Mouse (Mus musculus): Measurements from ENCODE around the gene Capn5.

Capn5 gene

DNA sequence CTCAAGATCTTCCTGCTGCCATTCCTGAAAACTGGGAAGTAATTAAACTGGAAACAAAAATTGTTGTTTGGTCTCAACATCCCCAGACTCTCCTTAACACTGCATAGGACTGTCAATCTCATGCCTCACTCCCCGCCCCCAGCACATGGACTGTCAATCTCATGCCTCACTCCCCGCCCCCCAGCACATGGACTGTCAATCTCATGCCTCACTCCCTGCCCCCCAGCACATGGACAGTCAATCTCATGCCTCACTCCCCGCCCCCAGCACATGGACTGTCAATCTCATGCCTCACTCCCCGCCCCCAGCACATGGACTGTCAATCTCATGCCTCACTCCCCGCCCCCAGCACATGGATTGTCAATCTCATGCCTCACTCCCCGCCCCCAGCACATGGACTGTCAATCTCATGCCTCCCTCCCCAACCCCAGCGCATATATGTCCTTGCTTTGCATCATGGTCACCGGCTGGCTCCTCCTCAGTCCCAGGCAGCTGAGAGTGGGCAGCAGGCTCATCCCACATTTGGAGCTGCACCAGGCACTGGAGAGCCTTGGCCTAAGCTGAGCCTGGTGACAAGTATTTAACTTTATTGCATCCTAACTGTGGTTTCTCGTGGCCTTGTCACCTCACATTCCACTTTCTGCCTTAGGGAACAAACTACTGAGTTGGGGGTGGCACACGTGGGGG, 29.2 kb downstream of the Capn5 start:
- DNase-seq (ENCODE audit: low spot score in 2 of 2): no peak

DNA sequence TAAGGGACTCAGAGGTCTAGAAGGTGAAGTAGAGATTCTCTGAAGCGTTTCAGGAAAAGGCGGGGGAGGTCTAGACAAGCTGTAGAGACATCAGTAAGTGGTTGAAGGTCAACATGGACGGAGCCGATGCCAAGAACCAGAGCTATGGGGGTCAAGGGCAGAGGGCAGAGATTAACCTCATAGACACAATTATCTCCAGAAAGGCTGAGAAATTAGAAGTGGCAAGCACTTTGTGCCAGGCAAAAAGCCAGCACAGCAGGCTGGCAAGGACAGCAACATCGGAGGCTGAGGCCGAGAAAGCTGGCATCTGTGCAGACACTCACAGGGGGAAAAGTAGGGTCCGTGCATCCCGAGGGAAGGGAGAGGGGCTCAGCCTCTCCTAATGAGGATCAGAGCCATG, 30.3 kb downstream of the Capn5 start:
- DNase-seq (ENCODE audit: low spot score in 2 of 2): no peak

DNA sequence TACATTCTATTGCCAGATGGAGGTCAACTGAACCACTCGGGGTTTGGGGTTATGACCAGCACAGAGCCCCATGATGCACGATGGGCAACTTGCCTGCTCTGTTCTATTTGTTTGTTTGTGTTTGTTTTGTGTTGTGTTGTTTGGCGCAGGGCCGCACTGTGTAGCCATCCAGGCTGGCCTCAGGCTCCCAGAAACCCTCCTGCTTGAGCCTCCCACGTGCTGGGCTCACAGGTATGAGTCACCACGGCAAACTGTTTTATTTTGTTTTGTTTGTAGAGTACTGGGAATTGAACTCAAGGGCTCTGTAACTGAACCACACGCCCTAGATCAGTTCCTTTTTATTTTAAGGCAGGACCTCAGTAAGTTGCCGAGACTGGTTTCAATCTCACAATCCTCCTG, 31.6 kb downstream of the Capn5 start:
- no peak for DNase-seq (ENCODE audit: low spot score in 2 of 2)

DNA sequence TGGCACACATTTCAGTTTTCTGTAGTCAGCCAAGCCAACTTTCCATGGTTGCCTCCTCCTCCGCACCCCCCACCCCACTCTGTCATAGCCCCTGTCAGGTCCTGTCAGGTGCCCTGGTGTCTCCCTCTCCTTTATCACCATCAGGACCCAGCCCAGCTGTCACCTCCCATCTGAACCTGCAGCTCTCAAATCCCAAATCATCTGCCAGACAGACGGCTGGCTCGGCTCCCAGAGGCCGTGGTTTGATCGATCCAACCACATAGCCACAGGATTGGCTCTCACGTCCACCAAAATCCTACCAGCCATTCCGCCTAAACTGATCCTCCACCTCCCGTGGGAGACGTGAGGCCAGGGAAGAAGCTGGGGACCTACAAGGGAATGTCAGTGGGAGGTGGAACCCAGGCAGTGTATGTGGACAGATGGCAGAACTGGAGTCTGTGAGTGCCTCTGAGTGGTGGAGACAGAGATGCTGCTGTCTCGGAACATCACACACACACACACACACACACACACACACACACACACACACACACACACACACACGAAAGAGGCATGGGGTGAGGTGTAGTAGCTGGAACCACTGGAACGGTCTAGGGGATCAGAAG, 32.1 kb downstream of the Capn5 start:
- no peak for DNase-seq (ENCODE audit: low spot score in 2 of 2)

DNA sequence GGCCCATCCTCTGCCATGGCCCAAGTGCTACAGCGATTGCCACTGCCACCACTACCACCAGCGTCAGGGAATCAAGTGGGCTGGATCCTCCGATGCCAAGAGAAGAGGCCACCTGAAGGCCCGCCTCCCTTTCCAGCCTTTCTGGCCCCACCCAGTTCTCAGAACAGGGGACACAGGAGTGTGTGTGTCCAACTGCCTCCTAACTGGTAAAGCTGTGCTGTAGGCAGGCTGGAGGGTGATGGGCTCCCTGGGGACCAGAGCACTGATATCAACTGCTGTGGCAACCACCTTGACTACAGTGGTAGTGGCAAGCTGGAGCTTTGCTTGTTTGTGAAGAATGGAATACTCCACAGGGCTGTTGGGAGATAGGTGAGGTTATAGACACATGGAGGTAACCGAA, 32.7 kb downstream of the Capn5 start, which contains the start of gene Omp:
Gene Omp, minus strand, starts transcription at position 101 of the 400 bp plus-strand sequence.
- DNase-seq (ENCODE audit: low spot score in 2 of 2): no peak

DNA sequence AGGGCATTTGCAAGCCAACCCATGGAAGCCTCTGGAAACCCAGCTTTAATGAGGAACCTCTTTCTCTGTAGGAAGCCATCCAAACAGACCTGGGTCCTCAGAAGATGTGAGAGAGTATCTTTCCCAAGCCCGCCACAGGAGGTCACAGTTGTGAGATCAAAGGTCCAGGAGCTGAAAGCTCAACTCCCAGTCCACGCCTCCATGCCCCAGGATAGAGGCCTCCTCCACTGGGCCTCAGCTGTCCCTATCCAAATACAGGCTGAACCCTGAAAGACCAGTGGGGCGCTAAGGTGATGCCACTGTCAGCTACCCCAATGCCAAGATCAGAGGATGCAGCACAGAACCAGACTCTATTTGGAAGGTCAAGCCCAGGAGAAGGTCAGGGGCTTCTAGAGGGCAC, 35.4 kb downstream of the Capn5 start:
- DNase-seq (ENCODE audit: low spot score in 2 of 2): no peak

DNA sequence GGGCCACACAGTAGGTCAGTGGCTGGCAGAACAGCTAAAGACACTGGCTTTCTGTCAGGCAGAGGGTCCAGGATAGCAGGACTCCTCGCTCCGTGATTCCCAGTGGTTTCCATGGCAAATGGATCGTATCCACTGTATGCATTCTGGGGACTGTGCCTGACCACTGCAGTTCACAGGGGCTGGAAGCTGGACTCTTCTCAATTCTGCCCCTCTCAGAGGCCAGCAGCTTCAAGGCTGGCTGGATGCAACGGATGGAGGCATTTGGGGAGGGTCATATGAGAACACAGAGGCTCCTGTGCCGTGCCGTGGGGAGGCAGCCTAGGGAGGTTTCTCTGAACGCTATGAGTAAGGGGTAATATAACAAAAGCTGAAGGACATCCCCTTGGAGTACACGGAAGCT, 35.8 kb downstream of the Capn5 start:
- no peak for DNase-seq (ENCODE audit: low spot score in 2 of 2)

DNA sequence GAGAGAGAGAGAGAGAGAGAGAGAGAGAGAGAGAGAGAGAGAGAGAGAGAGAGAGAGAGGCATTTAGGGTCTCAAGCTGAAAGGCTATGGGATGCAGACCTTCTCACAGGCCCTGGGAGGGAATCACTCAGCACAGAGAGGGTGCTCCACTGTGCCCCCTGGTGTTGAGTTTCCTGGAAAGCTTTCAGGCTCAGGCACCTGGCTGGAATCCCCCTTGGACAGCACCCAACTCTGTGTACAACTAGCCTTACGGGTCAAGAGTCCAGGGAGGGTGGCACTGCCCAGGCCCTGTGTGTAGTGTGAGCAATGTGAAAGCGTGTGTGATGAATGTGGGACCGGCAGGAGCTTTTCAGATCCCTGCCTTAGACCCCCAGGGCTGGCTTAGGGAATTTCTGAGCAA, 36.9 kb downstream of the Capn5 start:
- no peak for DNase-seq (ENCODE audit: low spot score in 2 of 2)

DNA sequence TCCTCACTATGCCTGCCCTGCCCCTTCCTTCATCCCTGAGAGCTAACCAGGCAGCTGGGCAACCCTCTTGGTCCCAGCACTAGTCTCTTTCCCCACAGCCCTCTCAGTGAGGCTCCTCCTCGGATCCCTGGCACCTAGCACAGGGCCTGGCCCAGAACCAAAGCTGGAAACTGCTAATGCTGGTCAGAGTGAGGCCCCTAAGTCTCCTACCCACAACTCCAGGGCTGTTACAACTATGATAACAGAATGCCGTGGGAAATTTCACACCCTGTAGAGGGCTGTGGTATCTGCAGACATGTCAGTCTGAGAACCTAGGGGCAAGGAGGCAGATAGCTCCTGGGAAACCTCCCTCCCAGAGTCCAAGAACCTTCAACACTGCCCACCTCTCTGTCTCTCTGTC, 37.5 kb downstream of the Capn5 start:
- DNase-seq (ENCODE audit: low spot score in 2 of 2): no peak

DNA sequence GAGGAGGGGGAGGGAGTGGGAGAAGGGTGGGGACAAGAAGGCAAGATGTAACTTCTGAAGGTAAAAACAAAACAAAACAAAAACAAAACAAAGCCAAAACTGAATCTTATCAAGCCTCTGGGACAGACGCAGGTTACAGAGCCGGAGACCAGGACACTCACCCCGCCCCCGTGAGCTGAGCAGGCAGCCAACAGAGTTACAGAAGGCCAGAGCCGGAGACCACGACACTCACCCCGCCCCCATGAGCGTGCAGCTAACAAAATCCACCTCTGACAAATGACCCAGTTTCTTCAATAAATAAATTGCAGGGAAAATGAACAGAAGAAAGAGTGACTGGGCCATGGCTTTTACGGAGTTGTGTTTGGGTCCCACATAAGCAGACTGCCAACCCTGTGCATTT, 38.9 kb downstream of the Capn5 start:
- DNase-seq (ENCODE audit: low spot score in 2 of 2): no peak

DNA sequence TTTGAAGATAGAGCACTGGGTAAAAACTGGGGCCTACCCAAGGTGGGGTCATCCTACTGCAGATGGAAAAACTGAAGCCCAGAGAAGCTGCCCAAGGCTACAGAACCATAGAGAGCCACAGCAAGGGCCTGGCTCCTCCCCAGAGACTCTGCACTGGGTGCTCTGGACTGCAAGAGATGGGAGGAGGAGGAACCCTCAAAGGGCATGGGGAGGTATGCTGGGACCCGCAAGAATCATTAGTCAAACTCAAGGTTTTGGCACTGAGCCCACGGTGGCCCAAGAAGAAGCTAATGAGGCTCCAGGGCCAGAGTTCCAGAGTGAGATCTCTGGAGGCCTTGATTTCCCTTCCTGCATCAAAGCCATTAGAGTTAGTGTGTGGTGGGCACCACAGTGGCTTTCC, 40.1 kb downstream of the Capn5 start:
- no peak for DNase-seq (ENCODE audit: low spot score in 2 of 2)

DNA sequence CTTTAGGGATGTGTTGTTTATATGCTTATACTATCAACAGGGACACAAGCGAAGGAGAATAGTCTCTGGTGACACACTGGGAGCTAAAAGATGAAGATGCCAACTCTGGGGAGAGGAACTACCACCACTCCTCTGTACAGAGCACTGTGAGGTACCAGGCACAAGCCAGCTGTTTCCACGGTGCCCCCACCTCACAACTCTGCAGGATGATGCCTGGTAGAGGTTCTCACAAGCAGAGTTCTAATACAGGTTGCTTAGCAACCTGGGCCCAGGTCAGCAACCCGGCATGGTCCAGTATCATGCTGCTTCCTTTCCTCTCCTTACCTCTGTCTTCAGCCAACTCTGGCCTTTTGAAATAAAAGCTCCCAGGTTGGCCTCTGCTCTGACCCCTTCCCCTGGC, 40.5 kb downstream of the Capn5 start:
- DNase-seq (ENCODE audit: low spot score in 2 of 2): no peak

DNA sequence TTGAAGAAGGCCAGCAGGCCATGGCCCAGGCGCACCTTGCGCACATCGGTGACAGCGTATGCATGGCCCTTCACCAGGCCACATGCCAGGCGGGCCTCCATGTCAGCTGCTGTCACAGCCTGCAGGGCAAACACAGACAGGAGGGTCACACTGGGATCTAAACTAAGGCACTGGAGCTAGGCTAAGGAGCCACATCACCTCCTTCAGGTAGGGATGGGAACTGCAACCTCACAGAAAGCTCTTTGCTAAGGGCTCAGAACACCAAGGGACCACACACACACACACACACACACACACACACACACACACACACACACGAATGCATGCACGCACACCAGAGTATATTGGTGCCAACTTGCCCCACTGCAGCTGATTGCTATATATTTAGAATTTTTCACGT, 46.3 kb downstream of the Capn5 start:
- no peak for DNase-seq (ENCODE audit: low spot score in 2 of 2)

DNA sequence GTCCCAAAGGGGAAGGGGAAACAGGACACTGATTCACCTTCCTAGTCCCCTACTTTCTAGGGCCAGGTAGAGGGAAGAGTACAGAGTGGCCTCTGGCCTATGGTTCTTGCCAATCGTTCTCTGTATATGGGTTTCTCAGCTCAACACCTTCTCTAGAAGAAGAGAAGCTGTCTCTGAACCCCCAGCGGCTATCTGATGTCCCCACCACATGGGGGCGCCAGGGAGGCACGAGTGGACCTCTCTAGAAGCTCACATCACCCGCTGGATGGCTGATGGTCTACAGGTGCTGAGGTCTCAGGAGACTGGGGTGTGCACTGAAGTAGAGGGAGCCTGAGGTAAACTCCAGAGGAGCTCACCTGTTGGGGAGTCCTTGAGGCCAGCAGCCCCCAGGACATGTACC, 52.6 kb downstream of the Capn5 start:
- peak in 1 of 2 experiments; percentile 49 for DNase-seq (ENCODE audit: low spot score in 2 of 2)

DNA sequence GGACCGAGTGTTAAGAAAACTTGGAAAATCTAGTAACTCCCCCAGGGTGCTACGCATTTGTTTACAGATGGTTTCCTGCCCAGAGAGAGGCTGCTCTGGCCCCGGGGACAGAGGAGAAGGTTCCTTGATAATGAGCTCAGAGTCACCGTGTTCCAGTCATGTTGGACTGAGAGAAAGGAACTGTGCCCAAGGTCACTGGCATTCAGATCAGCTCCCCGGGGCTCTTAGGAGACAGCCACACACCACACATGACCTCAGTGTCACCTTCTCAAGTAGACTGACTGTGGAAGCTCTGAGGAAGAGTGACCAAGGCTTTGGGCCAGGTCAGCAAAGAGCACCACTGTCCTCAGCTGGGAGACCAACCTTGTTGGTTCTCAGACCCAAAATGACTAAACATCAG, 53.4 kb downstream of the Capn5 start:
- DNase-seq (ENCODE audit: low spot score in 2 of 2): no peak

DNA sequence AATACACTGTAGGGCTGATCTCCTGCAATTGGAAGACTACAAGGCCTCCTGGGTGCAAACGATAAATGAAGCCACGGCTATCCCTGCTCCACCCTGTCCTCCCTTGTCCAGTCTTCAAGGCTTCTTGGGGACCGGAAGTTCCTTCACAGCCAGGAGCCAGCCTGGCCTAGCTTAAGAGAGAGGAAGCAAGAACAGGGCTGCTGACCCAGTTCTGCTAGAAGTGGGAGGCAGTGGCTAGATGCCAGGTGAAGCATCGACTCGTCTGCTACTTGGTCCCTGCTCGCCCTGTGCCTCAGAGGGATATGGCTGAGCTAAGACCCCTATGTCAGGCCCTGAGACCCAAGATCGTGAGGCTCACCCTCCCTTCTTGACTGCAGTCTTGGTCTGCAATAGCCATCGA, 56.4 kb downstream of the Capn5 start:
- no peak for DNase-seq (ENCODE audit: low spot score in 2 of 2)

DNA sequence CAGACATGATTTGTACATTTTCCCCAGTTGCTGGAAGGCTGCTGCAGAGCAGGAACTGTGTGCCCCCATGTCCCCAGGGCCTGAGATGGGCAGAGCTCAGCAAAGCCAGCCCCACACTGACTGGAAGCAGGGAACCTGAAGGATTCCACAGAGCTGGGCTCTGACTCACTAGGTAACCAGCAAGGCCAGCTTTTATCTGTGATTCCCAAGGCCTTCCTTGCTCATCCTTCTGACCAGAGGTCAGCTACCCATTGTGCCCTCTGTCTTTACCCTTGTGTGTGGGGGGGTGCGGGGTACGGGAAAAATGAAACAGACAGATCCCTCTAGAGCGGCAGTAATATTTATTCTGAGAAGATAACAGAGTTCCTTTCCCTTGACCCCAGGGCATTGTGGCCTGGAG, 56.8 kb downstream of the Capn5 start:
- no peak for DNase-seq (ENCODE audit: low spot score in 2 of 2)

DNA sequence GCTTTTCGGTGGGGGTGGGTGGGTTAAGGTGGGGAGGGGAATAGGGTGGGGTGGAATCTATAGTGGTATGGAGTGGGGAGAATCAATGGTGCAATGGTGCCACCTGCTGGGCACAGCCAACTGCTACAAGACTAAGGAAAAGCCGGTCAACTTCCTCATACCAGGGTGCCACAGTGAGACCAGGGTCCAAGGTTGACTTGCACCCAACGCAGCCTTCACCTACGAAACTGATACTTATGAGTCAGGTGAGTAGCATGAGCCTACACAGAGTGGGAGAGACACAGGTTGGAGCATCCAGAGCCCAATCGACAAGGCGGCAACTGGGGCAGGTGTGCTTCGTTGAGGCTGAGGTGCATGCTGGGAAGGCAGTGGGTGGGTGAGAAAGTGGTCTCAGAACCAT, 57.7 kb downstream of the Capn5 start:
- DNase-seq (ENCODE audit: low spot score in 2 of 2): peak; percentile 37 to 65

DNA sequence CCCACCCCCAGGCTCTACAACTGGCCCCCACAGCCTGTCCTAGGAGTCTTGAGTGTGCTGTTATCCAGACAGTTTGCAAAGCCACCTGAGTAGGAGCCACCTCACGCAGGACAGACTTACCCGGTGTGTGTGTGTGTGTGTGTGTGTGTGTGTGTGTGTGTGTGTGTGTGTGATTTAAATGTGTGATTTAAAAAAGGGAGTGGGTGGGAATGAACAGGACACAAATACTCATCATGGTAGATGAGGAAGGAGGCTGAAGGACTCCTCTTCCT, 58.2 kb downstream of the Capn5 start:
- no peak for DNase-seq (ENCODE audit: low spot score in 2 of 2)

DNA sequence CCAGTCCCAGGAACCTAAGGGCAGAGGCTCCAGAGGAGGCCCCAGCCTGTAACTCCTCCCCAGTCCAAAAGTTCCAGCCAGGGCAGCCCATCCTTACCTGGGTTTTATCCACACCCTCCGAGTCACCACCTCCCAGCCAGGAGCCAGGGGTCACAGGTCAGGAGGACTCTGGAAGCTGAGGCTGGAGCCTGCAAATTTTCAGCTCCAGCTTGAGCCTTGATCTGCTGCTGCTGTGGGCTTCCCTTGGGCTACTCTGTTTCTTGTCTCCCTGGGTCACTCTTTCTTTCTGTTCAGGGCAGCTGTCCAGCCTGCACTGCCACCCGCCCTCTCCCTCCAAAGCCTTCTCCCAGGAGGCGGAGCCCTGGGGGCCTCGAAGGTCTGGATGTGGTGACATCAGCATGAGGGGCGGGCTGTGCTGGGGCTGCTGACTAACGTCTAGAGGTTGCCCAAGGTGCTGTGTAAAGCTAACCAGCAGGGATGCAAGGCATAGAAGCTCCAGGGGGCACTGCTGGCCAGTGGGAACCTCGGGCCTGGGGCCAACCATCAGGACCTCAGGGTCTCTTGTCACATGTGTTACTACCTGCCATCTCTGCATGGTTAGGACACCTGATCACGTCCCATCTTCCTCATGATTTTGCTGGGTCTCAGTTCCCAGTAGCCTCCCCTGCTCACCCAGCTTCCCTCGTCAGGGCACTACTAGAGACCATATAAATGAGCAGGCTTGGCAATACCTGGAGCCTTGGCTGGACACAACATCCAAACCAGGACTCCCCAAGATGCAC, 58.7 kb downstream of the Capn5 start, which contains the start of gene Myo7a:
Gene Myo7a, minus strand, starts transcription at position 346 of the 782 bp plus-strand sequence.
- no peak for DNase-seq (ENCODE audit: low spot score in 2 of 2)

DNA sequence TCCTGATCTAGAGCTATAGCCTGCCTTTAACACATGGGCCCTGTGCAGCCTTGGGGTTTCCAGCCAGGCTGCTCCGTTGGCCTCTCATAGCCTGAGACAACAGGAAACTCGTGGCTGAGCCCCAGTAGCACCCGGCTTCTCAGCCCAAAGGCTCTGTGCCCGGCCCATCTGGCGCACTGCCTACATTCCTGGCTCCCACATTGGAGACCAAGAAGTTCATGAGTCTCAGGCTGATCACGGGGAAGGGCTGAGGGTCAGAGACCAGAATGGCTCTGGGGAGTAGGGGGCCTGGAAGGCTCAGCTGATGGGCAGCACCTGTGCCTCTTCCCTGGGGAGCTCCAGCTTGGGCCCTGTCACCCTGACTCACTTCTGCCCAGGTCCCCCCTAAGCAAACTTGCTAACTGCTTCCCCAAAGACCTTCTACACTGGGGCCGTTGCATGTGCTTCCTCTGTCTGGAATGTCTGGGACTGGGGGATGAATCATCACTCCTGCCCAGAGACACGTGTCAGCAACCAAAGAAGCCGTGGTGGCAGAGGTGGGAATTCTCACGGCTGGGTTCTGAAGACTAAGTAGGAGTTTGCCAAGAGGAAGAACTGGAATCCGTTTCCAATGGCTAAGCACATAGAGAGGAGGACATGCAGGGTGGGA, 60.9 kb downstream of the Capn5 start:
- DNase-seq (ENCODE audit: low spot score in 2 of 2): no peak

DNA sequence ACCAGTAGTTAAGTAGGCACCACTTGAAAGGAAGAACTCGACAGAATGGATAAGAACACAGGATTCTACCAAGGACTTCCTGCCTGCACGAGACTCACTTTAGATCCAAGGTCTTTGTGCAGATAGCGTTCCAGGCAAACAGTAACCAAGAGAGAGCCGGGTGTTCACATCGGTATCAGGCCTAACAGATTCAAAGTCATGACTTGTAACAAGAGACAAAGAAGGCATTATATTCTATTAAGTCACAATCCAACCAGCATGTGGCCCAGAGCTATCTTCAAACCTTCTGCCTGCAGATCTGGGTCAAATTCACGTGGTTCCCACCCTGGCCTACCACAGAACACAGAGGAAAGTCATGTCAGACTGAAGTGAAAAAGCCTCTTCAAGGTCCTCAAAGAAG, 63.4 kb downstream of the Capn5 start:
- no peak for DNase-seq (ENCODE audit: low spot score in 2 of 2)

DNA sequence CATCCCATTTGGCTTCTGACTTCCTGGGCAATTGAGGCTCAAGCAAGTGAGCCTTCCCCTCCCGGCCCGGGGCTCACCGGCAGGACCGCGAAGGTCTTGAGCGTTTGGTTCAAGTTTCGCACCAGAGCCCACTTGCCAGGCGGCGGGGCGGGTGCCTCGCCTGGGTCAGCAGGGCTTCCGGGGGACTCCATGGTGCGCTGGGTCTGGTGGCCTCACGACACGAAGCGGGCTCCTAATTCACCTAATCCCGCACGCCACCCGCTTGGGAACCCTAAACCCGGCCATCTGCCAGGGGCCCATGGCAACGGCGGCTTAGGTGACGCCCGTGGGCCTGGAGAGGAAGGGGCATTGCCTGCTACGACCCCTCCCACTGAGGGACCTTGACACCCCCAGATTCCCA, 66.8 kb downstream of the Capn5 start:
- no peak for DNase-seq (ENCODE audit: low spot score in 2 of 2)
